Mouse (Mus musculus): Measurements from ENCODE around the gene Slc38a11. TPM values are rescaled to one million over a fixed set of nuclear protein-coding genes. Genes with fewer than 3 reads are reported as not detected.
A peak's percentile ranks its signal among the peaks of the same experiment; 100 is the strongest.

Slc38a11 gene
- polyA plus RNA-seq (2012; rRNA removed) = 3.7 and 3.9 TPM in 2 replicates

- no peak for TF ChIP-seq CTCF (IDR thresholded peaks at IDR 0.05; ENCODE audit: extremely low read depth, insufficient read depth, low read length)
- no peak for TF ChIP-seq POLR2A (IDR thresholded peaks at IDR 0.05; ENCODE audit: extremely low read depth, insufficient read depth, low read length)
- Histone ChIP-seq H3K27ac (ENCODE audit: insufficient read depth, low read length) (no peak within 1 kb of the TSS), H3K4me3 (ENCODE audit: insufficient read depth, low read length) (peak within 1 kb of the TSS; percentile 15), H3K4me1 (ENCODE audit: control insufficient read depth, insufficient read depth, low read length) (no peaks in the 10 kb centered on the region)
Measured at GRCm38 (mm10) chr2:65363828-65364497, at the start of gene Slc38a11. Gene Slc38a11 (minus strand): TSS chr2:65364034.

GRCm38 (mm10) chr2:65407110-65407509, 43.3 kb upstream of the Slc38a11 start:
- no peak for TF ChIP-seq CTCF (IDR thresholded peaks at IDR 0.05; ENCODE audit: extremely low read depth, insufficient read depth, low read length)
- TF ChIP-seq POLR2A (IDR thresholded peaks at IDR 0.05; ENCODE audit: extremely low read depth, insufficient read depth, low read length) = no peak
- no peak overlapping the region for H3K4me3 ChIP-seq (ENCODE audit: insufficient read depth, low read length)
- no peaks in the 10 kb centered on the region for H3K4me1 ChIP-seq (ENCODE audit: control insufficient read depth, insufficient read depth, low read length)
- H3K27ac ChIP-seq (ENCODE audit: insufficient read depth, low read length) = no peak overlapping the region

GRCm38 (mm10) chr2:65405407-65405806, 41.6 kb upstream of the Slc38a11 start:
- Histone ChIP-seq H3K4me3 (ENCODE audit: insufficient read depth, low read length) (no peak overlapping the region), H3K4me1 (ENCODE audit: control insufficient read depth, insufficient read depth, low read length) (no peaks in the 10 kb centered on the region), H3K27ac (ENCODE audit: insufficient read depth, low read length) (no peak overlapping the region)
- no peak for TF ChIP-seq POLR2A (IDR thresholded peaks at IDR 0.05; ENCODE audit: extremely low read depth, insufficient read depth, low read length)
- no peak for TF ChIP-seq CTCF (IDR thresholded peaks at IDR 0.05; ENCODE audit: extremely low read depth, insufficient read depth, low read length)

GRCm38 (mm10) chr2:65402001-65402400, 38.2 kb upstream of the Slc38a11 start:
- no peaks in the 10 kb centered on the region for H3K4me1 ChIP-seq (ENCODE audit: control insufficient read depth, insufficient read depth, low read length)
- H3K27ac ChIP-seq (ENCODE audit: insufficient read depth, low read length) = no peak overlapping the region
- no peak overlapping the region for H3K4me3 ChIP-seq (ENCODE audit: insufficient read depth, low read length)
- TF ChIP-seq POLR2A (IDR thresholded peaks at IDR 0.05; ENCODE audit: extremely low read depth, insufficient read depth, low read length) = no peak
- no peak for TF ChIP-seq CTCF (IDR thresholded peaks at IDR 0.05; ENCODE audit: extremely low read depth, insufficient read depth, low read length)

GRCm38 (mm10) chr2:65399938-65400337, 36.1 kb upstream of the Slc38a11 start:
- no peaks in the 10 kb centered on the region for H3K4me1 ChIP-seq (ENCODE audit: control insufficient read depth, insufficient read depth, low read length)
- no peak overlapping the region for H3K27ac ChIP-seq (ENCODE audit: insufficient read depth, low read length)
- H3K4me3 ChIP-seq (ENCODE audit: insufficient read depth, low read length) = no peak overlapping the region
- TF ChIP-seq CTCF (IDR thresholded peaks at IDR 0.05; ENCODE audit: extremely low read depth, insufficient read depth, low read length) = no peak
- no peak for TF ChIP-seq POLR2A (IDR thresholded peaks at IDR 0.05; ENCODE audit: extremely low read depth, insufficient read depth, low read length)

GRCm38 (mm10) chr2:65396128-65396527, 32.3 kb upstream of the Slc38a11 start:
- Histone ChIP-seq H3K27ac (ENCODE audit: insufficient read depth, low read length) (no peak overlapping the region), H3K4me3 (ENCODE audit: insufficient read depth, low read length) (no peak overlapping the region), H3K4me1 (ENCODE audit: control insufficient read depth, insufficient read depth, low read length) (no peaks in the 10 kb centered on the region)
- peak; percentile 40; the same call in 1 of the 2 replicates for TF ChIP-seq CTCF (IDR thresholded peaks at IDR 0.05; ENCODE audit: extremely low read depth, insufficient read depth, low read length)
- no peak for TF ChIP-seq POLR2A (IDR thresholded peaks at IDR 0.05; ENCODE audit: extremely low read depth, insufficient read depth, low read length)

- Histone ChIP-seq H3K4me1 (ENCODE audit: control insufficient read depth, insufficient read depth, low read length) (no peaks in the 10 kb centered on the region), H3K27ac (ENCODE audit: insufficient read depth, low read length) (no peak overlapping the region), H3K4me3 (ENCODE audit: insufficient read depth, low read length) (no peak overlapping the region)
- TF ChIP-seq CTCF (IDR thresholded peaks at IDR 0.05; ENCODE audit: extremely low read depth, insufficient read depth, low read length) (no peak), POLR2A (IDR thresholded peaks at IDR 0.05; ENCODE audit: extremely low read depth, insufficient read depth, low read length) (no peak)
Measured at GRCm38 (mm10) chr2:65393061-65393460, 29.2 kb upstream of the Slc38a11 start.

GRCm38 (mm10) chr2:65391322-65391721, 27.5 kb upstream of the Slc38a11 start:
- Histone ChIP-seq H3K4me1 (ENCODE audit: control insufficient read depth, insufficient read depth, low read length) (no peaks in the 10 kb centered on the region), H3K4me3 (ENCODE audit: insufficient read depth, low read length) (no peak overlapping the region), H3K27ac (ENCODE audit: insufficient read depth, low read length) (no peak overlapping the region)
- TF ChIP-seq CTCF (IDR thresholded peaks at IDR 0.05; ENCODE audit: extremely low read depth, insufficient read depth, low read length) (no peak), POLR2A (IDR thresholded peaks at IDR 0.05; ENCODE audit: extremely low read depth, insufficient read depth, low read length) (no peak)

GRCm38 (mm10) chr2:65384815-65385214, 21.0 kb upstream of the Slc38a11 start:
- TF ChIP-seq CTCF (IDR thresholded peaks at IDR 0.05; ENCODE audit: extremely low read depth, insufficient read depth, low read length) (no peak), POLR2A (IDR thresholded peaks at IDR 0.05; ENCODE audit: extremely low read depth, insufficient read depth, low read length) (no peak)
- Histone ChIP-seq H3K27ac (ENCODE audit: insufficient read depth, low read length) (no peak overlapping the region), H3K4me1 (ENCODE audit: control insufficient read depth, insufficient read depth, low read length) (no peaks in the 10 kb centered on the region), H3K4me3 (ENCODE audit: insufficient read depth, low read length) (no peak overlapping the region)

- H3K4me1 ChIP-seq (ENCODE audit: control insufficient read depth, insufficient read depth, low read length) = no peaks in the 10 kb centered on the region
- no peak overlapping the region for H3K4me3 ChIP-seq (ENCODE audit: insufficient read depth, low read length)
- TF ChIP-seq CTCF (IDR thresholded peaks at IDR 0.05; ENCODE audit: extremely low read depth, insufficient read depth, low read length) = no peak
- TF ChIP-seq POLR2A (IDR thresholded peaks at IDR 0.05; ENCODE audit: extremely low read depth, insufficient read depth, low read length) = no peak
- H3K27ac ChIP-seq (ENCODE audit: insufficient read depth, low read length) = no peak overlapping the region
Measured at GRCm38 (mm10) chr2:65382485-65382884, 18.7 kb upstream of the Slc38a11 start.
